Mouse (Mus musculus): ENCODE data around the gene 2310022A10Rik.
A peak's percentile ranks its signal among the peaks of the same experiment; 100 is the strongest.

DNA sequence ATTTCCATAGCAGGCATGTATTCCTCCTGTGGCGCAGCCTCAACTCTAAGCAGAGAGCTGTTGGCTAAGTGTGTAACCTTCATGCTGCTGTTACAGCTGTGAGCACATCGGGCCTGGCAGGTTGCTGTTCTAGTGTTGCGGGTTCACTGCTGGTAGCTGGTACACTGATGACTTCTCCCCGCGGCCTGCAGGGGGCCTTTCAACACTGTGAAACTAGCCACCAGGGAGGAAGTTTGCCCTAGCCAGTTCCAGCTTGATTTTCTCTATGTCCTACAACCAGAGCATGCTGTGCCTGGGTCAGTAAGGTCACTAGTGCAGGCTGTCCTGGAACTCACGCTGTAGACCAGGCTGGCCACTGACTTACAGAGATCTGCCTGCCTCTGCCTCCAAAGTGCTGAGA is 23.9 kb downstream of the 2310022A10Rik start:
- no peak for TF ChIP-seq POLR2A (IDR thresholded peaks at IDR 0.05; ENCODE audit: low read depth, low read length)
- TF ChIP-seq CTCF (IDR thresholded peaks at IDR 0.05; ENCODE audit: extremely low read depth, insufficient read depth, insufficient read length, insufficient replicate concordance) = peak; percentile 63; the same call in 1 of the 2 replicates

Measured in spleen, adult 2 months (tissue).